Mouse (Mus musculus): Measurements from ENCODE around the gene Dusp13.

Dusp13 gene

DNA sequence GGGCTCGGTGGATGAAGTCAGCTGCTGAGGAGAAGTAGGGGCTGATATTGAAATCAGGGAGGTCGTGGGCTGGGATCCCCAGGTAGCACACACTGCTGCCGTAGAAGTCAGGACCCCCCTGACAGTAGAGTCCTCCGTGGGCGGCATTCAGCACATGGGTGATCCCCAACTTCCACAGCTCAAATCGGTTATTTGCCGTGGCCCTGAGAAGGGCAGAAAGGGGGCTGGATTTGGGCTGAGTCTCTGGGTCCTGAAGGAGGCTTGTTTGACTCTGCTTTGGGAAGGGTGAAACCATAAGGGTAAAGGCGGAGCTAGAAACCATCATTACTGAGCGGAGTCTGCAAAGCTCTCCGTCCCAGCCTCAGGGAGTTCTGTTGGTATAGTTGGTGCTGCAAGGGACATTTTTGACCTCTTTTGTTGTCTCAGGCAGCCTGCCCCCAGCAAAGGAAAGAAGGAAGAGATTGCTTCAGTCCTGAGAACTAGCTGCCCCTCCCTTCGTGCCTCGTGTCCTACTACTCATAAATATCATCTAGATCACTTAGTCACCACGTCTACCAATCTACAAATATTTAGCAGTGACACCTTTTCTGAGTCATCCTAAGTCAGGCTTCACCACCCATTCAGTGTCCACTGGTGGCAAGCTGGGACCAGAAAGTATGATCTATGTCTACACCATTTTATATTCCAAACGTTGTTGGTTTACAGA lies 3.4 kb downstream of the Dusp13 start:
- DNase-seq = no peak

DNA sequence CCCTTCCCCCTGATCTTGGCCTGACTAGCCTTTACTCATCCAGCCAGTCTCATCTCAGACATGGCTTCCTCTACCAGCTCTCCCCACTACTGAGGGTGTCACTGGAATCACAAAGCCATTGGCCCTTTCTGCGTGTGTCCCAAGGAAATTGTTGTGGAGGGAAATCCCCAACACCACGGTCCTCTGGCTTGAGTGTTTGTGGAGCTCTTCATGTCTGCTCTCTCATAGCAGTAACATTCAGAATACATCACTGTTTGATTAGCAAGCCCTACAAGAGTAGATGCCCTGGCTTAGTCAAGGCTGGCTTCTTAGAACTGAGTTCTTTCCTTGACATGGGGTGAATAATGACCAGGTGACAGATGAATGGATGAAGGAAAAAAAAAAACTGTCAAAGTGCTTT lies 4.1 kb downstream of the Dusp13 start:
- DNase-seq = no peak

DNA sequence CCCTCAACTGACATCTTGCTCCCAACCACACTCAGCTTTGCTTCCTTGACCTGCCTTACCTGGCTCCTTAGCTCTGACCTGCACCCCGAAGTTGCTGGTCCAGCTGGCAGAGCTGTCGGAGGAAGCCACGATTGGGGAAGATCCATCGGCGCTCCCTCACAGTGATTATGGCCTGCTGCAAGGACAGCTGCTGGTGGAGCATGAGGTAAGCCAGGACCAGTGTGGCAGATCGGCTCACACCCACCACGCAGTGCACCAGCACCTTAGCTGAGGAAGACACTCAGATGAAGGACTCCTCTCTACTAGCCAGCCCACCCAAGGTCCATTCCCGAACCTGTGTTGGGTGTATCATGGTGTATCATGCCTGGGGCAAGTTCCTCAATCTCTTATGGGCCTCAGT lies 4.7 kb downstream of the Dusp13 start:
- DNase-seq = no peak

DNA sequence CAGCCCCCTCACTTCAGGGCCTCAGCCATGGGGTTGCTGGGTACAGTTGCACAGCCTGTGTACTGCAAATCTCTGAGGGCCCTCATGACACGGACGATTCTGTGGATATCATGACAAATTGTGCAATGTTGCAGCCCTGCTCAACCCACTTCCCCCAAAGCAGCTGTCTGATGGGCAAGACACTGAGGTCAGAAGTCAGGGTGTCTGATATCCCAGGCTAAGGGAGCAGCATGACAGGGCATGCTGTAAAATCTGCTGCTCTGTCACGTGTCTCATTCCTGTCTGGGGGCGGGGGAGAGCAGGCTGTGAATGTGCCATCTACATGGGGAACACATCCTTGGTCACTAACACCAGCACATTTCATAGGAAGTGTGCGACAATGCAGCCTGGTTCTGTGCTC lies 5.8 kb downstream of the Dusp13 start:
- DNase-seq = no peak

DNA sequence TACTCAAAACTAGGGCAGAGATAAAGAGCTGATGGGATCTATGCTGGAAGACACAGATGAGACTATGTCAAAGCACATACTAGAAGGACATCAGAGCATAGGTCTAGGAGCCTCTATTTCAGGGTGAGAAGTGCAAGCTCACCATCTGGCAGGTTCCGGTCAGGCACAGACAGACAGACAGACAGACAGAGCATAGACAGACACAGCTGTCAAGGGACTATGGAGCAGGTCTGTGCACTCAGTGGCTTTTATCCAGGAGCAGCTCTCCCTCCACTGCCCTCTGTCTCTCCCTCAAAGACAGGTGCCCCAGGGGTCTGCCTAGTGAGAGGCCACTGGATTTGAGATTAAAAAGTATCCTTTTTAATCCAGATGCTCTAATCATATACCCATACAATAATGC lies 6.8 kb downstream of the Dusp13 start:
- no peak for DNase-seq

DNA sequence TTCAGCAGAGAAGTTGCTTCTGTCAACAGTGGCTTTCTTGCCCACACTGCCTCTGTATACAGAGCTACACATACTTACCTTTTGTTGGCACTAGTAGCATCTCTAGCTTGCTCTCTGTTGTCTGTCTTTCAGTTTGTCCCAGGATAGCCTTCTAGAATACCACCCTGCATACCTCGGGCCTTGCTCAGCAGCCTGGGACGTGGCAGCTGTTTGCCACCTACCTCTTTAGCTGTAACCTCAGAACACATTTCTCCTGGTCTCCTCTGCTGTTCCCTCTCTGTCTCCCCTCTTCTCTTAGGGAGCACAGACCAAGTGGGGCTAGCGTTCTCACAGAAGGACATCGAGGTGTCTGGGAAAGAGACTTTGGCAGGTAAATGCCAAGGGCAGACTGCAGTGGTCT lies 8.5 kb downstream of the Dusp13 start:
- no peak for DNase-seq

DNA sequence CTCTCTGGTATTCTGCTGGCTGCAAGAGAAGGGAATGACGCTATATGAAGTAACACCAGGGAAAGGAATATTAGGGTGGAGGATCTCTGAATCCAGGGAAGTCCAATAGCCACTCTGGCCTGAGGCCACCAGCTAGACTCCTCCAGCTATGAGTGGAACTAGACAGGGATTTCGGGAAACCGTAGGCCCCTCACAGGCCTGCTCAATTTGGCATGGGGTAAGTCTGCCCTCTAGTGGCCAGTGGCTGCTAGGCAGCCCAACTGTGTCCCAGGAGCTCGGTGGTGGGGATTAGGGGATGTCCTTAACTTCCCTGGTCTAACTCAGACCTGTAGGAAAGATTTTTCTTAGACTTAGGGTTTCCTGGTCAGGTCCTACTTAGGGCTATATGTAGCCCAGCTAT lies 9.2 kb downstream of the Dusp13 start:
- DNase-seq = peak; percentile 89 to 90

DNA sequence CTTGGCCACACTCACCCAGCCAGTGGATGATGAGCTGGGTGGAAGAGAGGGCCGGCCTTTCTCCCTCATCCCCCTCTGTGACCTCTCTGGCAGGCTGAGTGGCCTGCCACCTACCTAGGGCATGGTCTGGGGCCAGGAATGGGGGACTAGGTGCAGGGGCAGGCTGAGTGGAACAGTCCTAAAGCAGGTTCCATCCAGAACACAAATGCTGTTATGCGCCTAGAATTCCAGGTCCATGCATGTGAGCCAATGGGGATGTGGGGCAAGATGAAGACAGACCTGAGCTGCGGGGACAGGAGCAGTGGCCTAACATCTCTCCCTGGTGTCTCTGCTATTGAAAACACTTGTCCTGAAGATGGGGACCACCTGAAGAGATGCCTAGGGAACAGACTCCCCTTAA lies 9.7 kb downstream of the Dusp13 start:
- no peak for DNase-seq

DNA sequence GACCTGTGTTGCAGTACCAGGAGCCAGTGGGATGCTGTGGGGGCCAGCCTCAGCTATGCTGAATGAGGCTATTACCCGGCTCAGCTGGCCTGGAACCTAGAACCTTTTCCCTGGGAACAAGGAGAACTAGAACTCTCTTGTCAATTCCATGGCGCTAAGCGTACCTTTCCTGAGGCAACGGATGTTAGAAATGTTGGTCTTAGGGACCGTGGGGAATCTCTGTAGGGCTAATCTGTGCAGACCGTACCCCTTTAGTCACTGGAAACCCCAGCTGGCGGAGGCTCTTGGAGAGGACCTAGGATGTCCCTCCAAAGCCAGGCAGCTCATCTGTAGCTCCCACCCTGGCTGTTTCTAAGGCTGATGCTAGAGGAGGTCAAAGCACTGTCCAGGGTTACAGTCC lies 10.6 kb downstream of the Dusp13 start:
- DNase-seq = no peak

DNA sequence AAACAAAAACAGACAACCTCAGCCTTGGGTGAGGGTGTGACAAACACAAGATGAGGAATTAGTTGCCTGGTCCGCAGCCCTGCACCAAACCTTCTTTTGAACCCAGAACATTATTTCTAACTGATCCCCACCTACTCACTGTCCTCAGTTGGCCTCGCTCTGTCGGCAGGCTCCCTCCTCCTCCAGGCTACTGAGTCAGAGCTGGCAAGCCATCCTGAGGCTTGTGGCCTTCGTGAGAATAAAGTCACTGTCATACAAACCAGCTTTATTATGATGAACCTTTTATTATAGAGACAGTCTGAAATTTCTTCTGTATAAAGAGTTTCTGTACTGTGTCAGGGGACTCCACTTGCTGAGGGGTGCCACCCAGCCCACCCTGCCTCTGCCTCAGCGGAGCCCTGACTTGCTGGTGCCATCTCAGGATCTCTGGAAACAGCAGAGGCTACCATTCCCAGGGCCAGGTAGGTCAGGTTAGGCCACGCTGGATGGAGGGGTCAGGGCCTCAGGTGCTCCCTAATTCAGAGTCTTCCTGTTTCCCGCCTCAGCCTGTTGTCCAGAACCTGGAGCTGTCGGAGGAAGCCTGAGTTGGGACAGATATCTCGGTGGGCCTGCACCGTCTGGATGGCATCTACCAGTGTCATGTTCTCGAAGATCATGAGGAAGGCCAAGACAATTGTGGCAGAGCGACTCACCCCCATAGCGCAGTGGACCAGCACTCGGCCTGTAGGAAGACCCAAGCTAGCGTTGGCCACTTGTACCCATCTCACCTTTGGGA lies 17.7 kb downstream of the Dusp13 start:
- DNase-seq = no peak

DNA sequence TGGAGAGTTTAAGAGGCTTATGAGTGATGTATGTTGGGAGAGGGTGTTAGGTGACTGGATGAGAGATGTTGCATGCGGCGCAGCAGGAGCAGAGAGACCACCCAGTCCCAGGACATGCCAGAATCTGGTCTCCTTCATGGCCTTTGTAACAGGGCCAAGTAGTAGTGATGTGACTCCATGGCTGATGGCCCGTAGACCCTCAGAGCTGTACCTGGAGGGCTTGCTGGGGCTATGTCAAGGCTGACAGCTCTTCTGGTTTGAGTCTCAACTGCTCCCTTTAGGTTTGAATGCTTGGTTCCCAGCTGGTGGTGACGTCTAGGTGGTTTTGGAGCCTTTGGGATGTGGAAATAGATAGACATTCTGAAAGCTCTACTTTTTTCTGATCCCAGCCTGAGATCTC lies 21.0 kb downstream of the Dusp13 start:
- DNase-seq = no peak

DNA sequence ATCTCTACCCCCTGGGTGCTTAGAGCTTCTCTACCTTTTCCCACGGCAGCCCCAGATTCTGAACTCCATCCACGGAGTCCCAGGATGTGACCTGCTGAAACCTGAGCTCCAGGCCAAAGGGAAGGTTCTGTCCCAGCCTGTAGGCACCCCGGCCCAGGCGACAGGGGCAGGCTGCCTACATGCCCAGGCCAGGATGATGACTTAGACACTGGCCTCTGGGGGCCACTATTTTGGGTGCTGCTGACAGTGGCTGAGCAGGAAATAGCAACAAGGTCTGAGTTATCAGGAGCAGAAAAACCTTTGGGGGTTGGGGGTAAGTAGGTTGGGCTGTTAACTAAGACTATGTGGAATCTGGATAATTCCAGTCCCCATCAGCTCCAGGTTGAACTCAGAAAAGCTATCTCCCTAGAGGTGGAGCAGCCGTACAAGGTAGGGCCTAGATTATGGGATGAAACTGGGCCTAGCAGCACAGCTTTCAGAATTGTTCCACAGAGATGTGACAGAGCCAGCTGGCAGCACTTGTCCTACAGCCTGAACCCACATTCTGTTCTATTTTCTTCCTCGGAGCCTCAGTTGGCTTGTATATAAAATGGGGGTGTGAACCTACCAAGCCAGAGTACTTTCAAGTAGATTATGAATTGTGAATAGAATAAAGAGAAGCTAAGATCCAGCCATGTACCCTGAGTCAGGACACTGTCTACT lies 21.8 kb downstream of the Dusp13 start:
- no peak for DNase-seq

DNA sequence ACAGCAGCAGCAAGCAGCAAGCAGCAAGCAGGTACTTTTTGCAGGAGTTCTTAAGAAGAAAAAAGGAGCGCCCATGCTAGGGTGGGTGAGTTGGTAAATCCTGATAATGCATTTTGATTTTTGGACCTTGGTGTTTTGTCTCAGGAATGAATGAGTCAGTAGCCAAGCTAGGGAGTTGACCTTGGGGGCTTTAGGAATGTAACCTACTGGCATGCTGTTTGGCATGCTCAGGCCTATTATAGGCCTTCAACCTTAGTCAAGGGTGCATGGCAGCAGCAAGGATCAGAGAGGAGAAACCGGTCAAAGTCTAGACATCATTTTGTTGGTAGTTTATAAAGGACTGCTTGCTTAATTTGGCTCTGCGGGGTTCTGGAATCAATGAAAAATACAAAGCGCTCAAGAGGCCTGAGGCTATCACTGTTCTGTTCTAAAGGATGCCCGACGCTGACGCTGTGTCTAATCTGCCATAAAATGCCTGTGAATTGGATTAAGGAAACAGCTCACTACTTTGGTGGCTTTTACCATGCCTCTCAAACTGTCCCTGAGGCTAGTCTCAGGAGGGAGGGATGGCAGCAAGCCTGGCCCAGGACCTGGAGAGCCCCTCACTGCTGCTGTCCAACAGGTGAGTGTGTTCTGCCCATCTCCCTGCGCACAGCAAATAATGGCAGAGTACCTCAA lies 28.8 kb downstream of the Dusp13 start:
- no peak for DNase-seq

DNA sequence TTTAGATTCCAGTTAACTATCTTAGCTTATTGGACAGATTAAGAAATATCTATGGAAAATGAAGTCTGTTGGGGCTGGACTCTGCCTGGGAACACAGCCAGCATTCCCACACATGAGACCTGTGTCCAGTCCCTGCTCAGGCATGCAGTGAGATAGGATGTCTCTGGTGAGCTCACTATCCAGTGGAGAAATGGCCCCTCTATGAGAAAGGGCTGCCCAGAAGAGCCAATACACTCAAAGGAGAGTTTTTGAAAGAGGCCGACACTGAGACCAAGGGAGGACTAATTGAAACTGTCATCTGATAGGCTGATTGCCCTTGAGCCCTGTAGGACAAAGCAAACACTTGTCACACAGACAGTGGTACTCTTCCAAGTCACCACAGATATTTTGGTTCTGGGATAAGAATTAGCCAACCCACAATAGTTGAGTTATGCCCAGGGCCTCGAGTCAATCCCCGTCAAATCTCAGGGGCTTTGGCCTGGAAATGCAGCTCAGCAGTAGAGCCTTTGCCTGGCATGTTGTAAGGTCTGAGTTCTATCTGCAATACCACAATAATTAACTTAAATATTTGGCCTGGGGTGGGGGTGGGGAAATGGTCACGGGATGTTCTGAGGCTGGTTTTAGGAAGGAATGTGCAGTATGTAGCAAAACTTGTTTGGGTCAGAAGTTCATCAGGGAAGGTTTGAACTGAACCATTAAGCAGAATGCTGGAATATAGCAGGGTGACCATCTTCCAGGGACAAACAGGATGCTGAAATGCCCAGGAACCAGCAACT lies 30.4 kb downstream of the Dusp13 start:
- no peak for DNase-seq

DNA sequence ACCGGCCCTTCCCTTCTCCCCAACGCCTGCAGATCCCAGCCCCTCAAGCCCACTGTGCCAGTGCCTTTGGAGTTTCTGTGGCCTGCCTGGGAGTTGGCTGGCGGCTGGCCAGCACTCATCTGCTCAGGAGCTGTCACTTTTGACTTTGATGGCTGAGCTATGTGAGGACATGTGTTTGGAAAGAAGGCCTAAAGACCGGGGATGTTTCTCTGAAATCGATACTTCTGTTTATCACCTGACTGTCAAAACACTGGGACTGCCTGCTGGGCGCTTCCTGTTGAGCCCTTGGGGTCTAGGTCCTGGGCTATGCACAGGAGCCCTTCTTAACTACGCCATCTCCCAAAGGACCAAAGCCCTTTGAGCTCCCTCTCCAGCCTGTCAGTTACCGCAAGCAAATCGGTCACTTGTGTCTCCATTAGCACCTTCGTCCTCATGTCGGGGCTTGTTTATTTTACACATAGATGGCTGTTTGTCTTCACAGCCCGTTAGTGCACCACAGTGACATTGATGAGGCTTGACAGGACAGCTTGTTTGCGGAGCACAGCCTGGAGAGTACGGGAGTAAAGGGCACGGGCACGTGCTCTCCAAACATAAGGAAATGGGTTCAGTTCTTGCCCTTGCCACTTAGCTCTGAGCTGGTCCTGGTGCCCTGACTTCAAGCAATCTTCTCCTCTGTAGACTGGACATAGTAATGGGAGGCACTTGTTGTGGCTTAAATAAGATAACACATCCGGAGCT lies 31.2 kb downstream of the Dusp13 start:
- DNase-seq = no peak

DNA sequence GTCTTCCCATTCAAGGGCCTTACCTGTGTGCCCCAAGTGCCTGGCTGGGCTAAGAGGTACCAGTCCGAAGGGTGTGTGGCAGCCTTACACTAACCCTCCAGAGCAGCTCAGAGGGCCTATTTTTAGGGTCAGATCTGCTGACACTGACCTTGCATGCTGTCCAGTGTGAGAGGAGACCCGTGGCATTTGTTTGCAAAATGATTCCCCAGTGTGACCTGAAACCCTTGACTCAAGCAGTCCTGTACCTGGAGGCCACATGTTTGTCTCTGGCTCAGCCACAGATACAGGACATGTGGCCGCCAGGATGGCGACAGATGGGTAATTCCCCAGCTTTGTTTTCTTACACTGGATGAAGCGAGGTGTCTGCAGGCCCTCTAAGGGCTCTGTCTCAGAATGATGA lies 36.5 kb downstream of the Dusp13 start, which contains the start of gene Dupd1:
Gene Dupd1 (minus strand): TSS at position 91 of the 400 bp plus-strand sequence.
- DNase-seq = no peak

DNA sequence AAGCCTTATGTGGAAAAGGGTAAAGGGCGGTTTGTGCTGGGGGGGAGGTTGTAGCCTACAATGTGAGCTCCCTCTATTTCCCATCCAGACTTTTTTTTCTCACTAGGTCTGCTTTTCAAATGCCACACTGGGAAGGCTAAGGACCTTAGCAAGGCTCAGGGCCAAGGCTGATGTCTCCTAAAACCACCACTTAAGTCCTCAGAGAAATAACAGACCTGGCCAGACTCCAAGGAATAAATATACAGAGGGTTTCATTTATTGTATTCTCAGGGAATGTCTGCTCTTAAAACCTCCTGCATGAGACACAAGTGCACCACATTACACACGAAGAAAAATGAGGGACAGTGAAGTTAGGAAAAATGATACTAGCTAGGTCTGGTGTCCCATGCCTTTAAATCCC lies 39.8 kb downstream of the Dusp13 start:
- DNase-seq = no peak

DNA sequence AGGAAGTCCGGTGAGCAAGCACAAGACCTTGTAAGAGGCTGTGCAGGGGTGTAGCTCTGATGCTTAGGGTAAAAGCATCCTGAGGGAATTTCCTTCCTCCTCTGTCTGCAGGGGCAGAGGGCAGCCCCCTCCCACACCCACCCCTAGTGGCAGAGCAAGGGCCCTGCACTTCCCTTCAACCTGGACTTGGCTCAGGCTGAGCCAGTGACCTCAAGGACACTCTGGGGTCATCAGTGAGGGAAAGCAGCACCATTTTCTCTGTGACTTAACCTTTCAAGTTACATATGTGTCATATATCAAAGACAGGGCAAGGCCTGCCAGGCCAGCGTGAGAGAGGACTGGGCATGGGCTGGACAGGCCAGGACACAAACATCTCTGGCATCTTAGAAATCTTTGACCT lies 41.4 kb downstream of the Dusp13 start:
- no peak for DNase-seq

DNA sequence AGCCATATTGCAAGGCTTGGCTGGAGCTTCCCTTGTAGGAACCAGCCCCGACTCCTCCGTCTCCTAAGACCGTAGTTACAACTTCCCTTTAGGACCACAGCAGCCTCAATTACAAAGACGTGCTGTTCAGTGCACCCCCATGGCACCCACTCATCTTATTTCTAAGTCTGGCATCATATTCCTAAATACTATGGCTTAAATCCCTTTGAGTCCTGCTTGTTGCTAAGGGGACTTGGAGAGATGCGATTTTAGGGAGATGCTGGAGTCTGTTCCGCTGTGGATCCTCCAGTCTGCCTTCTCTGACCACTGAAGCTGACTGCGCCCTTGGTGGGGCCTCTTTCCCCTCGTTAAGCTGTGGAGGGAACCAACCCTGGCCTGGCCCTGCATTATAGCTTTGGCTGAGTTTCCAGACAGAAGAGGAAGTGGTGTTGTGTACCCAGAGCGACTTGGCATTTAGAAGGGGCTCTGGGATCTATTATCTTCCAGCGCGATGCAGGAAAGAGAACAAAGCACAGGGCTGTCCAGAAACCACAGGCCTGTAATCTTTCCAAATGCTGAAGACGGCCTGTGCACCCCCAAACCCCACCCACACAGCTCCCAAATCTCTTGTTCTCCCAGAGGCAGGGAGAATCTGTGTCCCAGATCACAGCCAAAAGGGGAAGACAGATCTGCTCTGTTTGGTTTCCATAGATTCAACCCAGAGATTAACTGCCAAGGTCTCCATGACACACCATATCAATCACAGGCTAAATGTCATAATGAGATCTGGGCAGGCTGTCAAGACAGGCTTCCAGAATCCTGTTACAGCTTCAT lies 44.0 kb downstream of the Dusp13 start:
- DNase-seq = peak; percentile 24 to 43

DNA sequence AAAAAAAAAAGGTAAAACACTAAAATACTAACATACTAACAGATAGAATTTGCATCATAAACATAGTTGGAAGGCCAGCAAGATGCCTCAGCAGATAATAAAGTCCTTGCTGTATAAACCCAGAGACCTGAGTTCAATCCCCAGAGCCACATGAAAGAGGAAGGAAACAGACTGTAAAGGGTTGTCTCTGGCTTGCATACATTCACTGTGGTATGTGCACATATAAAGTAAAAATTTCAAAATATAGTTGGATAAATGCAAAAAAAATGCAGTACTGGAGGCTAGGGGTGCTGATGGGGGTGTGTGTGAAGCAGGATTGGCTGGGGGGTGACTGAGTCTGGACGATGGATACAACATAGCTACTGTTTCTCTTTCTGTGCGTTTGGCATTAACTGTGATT lies 45.5 kb downstream of the Dusp13 start:
- no peak for DNase-seq

DNA sequence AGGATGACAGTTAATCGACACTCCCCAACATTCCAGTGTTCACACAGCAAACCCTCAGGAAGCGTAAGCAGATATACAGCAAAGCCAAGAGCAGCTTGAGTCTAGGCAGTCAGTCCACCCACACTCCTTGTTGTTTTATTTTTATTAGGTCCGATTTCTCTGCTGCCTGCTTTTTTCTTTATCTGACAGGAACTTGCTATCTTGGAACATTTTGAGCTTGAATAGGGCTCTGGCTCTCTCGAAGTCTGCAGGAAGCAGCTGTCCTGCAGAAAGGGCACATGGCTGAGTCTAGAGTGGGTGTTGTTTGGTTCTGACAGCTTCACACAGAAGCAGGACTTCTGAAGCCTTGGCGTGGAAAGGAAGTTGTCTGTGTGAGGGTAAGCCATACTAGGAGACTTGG lies 47.7 kb downstream of the Dusp13 start:
- peak in 1 of 2 experiments; percentile 33 for DNase-seq

Data from kidney, postnatal 4 days (tissue).